Mouse (Mus musculus): ENCODE data around the gene Rnf157.

- TF ChIP-seq CTCF (IDR thresholded peaks at IDR 0.05; ENCODE audit: low read depth) (no peak), EP300 (IDR thresholded peaks at IDR 0.05; ENCODE audit: low read depth) (no peak)
These were observed 46.2 kb downstream of the Rnf157 start for GRCm38 (mm10) chr11:116366647-116367046.
